Mouse (Mus musculus): Measurements from ENCODE around the gene Gm9922. TPM values are rescaled to one million over a fixed set of nuclear protein-coding genes. Genes with fewer than 3 reads are reported as not detected.

The Gm9922 gene
- polyA plus RNA-seq (2012; rRNA removed), result not detected in 2 replicates

GRCm38 (mm10) chr14:101729237-101729971 lies at the start of gene Gm9922, which contains the start of gene Lmo7:
Gene Gm9922, minus strand, starts transcription at chr14:101729814.
Gene Lmo7, plus strand, starts transcription at chr14:101729957.

Other genes with a start within 250 kb of the Gm9922 start
- gene Tbc1d4, start 120.6 kb downstream of the Gm9922 start, polyA plus RNA-seq (2012; rRNA removed), result 0.98 and 1.3 TPM in 2 replicates
- gene Commd6, start 89.1 kb downstream of the Gm9922 start, polyA plus RNA-seq (2012; rRNA removed), result 19.1 and 23.9 TPM in 2 replicates
- gene Uchl3, start 75.8 kb downstream of the Gm9922 start, polyA plus RNA-seq (2012; rRNA removed), result 40.2 and 41.9 TPM in 2 replicates
- gene Lmo7, start 143 bp upstream of the Gm9922 start, polyA plus RNA-seq (2012; rRNA removed), result 2.0 and 2.7 TPM in 2 replicates

Measured in liver, embryonic 14 days (tissue).